ENCODE assay signal across 31 mouse cellular contexts in genomic region chr19:20566294-20566693, GRCm38 (mm10).
A peak's percentile ranks its signal among the peaks of the same experiment; 100 is the strongest.
DNase-seq lines count a peak whose midpoint lies in the region; ATAC-seq and TF ChIP-seq lines count a peak whose summit lies in the region.
"Had no signal": no experiment of that assay in that cellular context is flagged by ENCODE, and none has a peak within 500 bp of the region (broad histone marks: within the 10 kb centered on the region; RNA-seq: fewer than 3 reads in every experiment).

No protein-coding gene starts in this region.

- TF ChIP-seq POLR2A in lung, adult 2 months (IDR thresholded peaks at IDR 0.05; ENCODE audit: borderline replicate concordance, extremely low read depth, low read depth, low read length): no peak

- H3K4me1 ChIP-seq in lung, embryonic 16.5 days (replicated peaks; ENCODE audit: control insufficient read depth, insufficient read depth, low read length): no peaks in the 10 kb centered on the region
- no peaks in the 10 kb centered on the region for H3K4me1 ChIP-seq in lung, adult 2 months (ENCODE audit: control insufficient read depth, insufficient read depth, low read length)
- H3K4me1 ChIP-seq in midbrain, embryonic 16.5 days (ENCODE audit: control insufficient read depth, insufficient read depth, low read length): no peaks in the 10 kb centered on the region
- H3K4me1 ChIP-seq in midbrain, embryonic 10.5 days: no peaks in the 10 kb centered on the region
- no peaks in the 10 kb centered on the region for H3K4me1 ChIP-seq in intestine, embryonic 16.5 days (ENCODE audit: control insufficient read depth, insufficient read depth, low read length)
- H3K4me1 ChIP-seq: hindbrain, embryonic 12.5 days; limb, embryonic 10.5 days; limb, embryonic 15.5 days; liver, embryonic 13.5 days; neural tube, embryonic 15.5 days had no signal

- ATAC-seq in lung, embryonic 16.5 days (ENCODE audit: low read depth): peak; percentile 67; the same call in 1 of the 2 replicates
- 0 out of 2 replicates have a peak, but pooled peaks have one; percentile 32 for ATAC-seq in midbrain, embryonic 16.5 days
- ATAC-seq in intestine, embryonic 16.5 days: no peak
- ATAC-seq: forebrain, embryonic 14.5 days; Patski had no signal

- H3K9ac ChIP-seq in lung, embryonic 16.5 days (ENCODE audit: low read length): no peak overlapping the region
- no peak overlapping the region for H3K9ac ChIP-seq in midbrain, embryonic 16.5 days (ENCODE audit: low read depth, low read length)
- H3K9ac ChIP-seq in intestine, embryonic 16.5 days (ENCODE audit: low read depth, low read length): no peak overlapping the region
- H3K9ac ChIP-seq: hindbrain, embryonic 12.5 days; limb, embryonic 15.5 days; liver, embryonic 13.5 days; neural tube, embryonic 15.5 days had no signal

- no peak for TF ChIP-seq CTCF in lung, adult 2 months (IDR thresholded peaks at IDR 0.05; ENCODE audit: insufficient read depth, low read length)

- no peak overlapping the region for H3K27ac ChIP-seq in lung, embryonic 16.5 days (ENCODE audit: low read length)
- no peak overlapping the region for H3K27ac ChIP-seq in midbrain, embryonic 16.5 days (ENCODE audit: low read length)
- no peak overlapping the region for H3K27ac ChIP-seq in midbrain, embryonic 10.5 days (replicated peaks)
- no peak overlapping the region for H3K27ac ChIP-seq in intestine, embryonic 16.5 days (ENCODE audit: low read length)
- H3K27ac ChIP-seq: gastrocnemius, adult 2 months; hindbrain, embryonic 12.5 days; limb, embryonic 10.5 days; limb, embryonic 15.5 days; liver, embryonic 13.5 days; neural tube, embryonic 15.5 days; stomach, postnatal 0 days had no signal

- DNase-seq in embryo, embryonic 10.5 days (ENCODE audit: low spot score): peak; percentile 4
- DNase-seq in embryo, embryonic 9.5 days (ENCODE audit: extremely low spot score): no peak
- DNase-seq in lung, adult 2 months: no peak
- no peak for DNase-seq in midbrain, embryonic 10.5 days (ENCODE audit: low spot score)
- DNase-seq: adrenal gland, postnatal 25 days; cerebellum, postnatal 14 days; gastrocnemius, adult 2 months; gastrocnemius, postnatal 36 days; heart, adult 18-20 months; heart, postnatal 36 days; kidney, adult 11 months; kidney, postnatal 14 days; layer of hippocampus, adult 9-11 months; liver, embryonic 13.5 days; lung, postnatal 10 days; right cerebral cortex, adult 18-20 months; right cerebral cortex, postnatal 4 days; thymus, adult 18-20 months; thymus, postnatal 25 days had no signal

- H3K4me3 ChIP-seq in lung, embryonic 16.5 days (ENCODE audit: low read length): no peak overlapping the region
- no peak overlapping the region for H3K4me3 ChIP-seq in lung, adult 2 months (replicated peaks; ENCODE audit: extremely low read depth, low read depth, low read length)
- no peak overlapping the region for H3K4me3 ChIP-seq in midbrain, embryonic 16.5 days (ENCODE audit: low read depth, low read length)
- H3K4me3 ChIP-seq in midbrain, embryonic 10.5 days: no peak overlapping the region
- H3K4me3 ChIP-seq in intestine, embryonic 16.5 days (ENCODE audit: low read length): no peak overlapping the region
- H3K4me3 ChIP-seq: gastrocnemius, adult 2 months; hindbrain, embryonic 12.5 days; limb, embryonic 10.5 days; limb, embryonic 15.5 days; liver, embryonic 13.5 days; megakaryocyte, embryonic 14.5 days; neural tube, embryonic 15.5 days had no signal

- H3K27me3 ChIP-seq in lung, embryonic 16.5 days (ENCODE audit: control insufficient read depth, insufficient read depth, low read depth, low read length): no peaks in the 10 kb centered on the region
- H3K27me3 ChIP-seq in midbrain, embryonic 16.5 days (ENCODE audit: control insufficient read depth, insufficient read depth, low read depth, low read length): no peaks in the 10 kb centered on the region
- H3K27me3 ChIP-seq in midbrain, embryonic 10.5 days (ENCODE audit: low read depth, poor library complexity, severe bottlenecking): no peaks in the 10 kb centered on the region
- H3K27me3 ChIP-seq in intestine, embryonic 16.5 days (replicated peaks; ENCODE audit: control insufficient read depth, insufficient read depth, low read length): no peaks in the 10 kb centered on the region
- H3K27me3 ChIP-seq: hindbrain, embryonic 12.5 days; limb, embryonic 15.5 days; liver, embryonic 13.5 days; megakaryocyte, embryonic 14.5 days; neural tube, embryonic 15.5 days; Patski had no signal

- 49% methylated on average over 4 of the region's 4 CpGs for WGBS in lung, embryonic 16.5 days
- 71% methylated on average over 4 of the region's 4 CpGs for WGBS in lung, adult 2 months
- 83% methylated on average over 4 of the region's 4 CpGs for WGBS in midbrain, embryonic 16.5 days
- WGBS in midbrain, embryonic 10.5 days: 82% methylated on average over 4 of the region's 4 CpGs
- WGBS in intestine, embryonic 16.5 days: 86% methylated on average over 4 of the region's 4 CpGs

- H3K4me2 ChIP-seq in lung, embryonic 16.5 days (ENCODE audit: low read depth, low read length): no peak overlapping the region
- H3K4me2 ChIP-seq in midbrain, embryonic 16.5 days (ENCODE audit: low read length): no peak overlapping the region
- no peak overlapping the region for H3K4me2 ChIP-seq in intestine, embryonic 16.5 days (ENCODE audit: low read depth, low read length)
- H3K4me2 ChIP-seq: heart, embryonic 11.5 days; hindbrain, embryonic 12.5 days; limb, embryonic 15.5 days; liver, embryonic 13.5 days; neural tube, embryonic 15.5 days had no signal

- H3K36me3 ChIP-seq in lung, embryonic 16.5 days (ENCODE audit: control insufficient read depth, insufficient read depth, low read length): no peaks in the 10 kb centered on the region
- H3K36me3 ChIP-seq in midbrain, embryonic 16.5 days (ENCODE audit: control insufficient read depth, insufficient read depth, low read length): no peaks in the 10 kb centered on the region
- no peaks in the 10 kb centered on the region for H3K36me3 ChIP-seq in midbrain, embryonic 10.5 days
- no peaks in the 10 kb centered on the region for H3K36me3 ChIP-seq in intestine, embryonic 16.5 days (ENCODE audit: control insufficient read depth, insufficient read depth, low read length)
- H3K36me3 ChIP-seq: hindbrain, embryonic 12.5 days; limb, embryonic 10.5 days; limb, embryonic 15.5 days; liver, embryonic 13.5 days; neural tube, embryonic 15.5 days had no signal

- H3K9me3 ChIP-seq in lung, embryonic 16.5 days (ENCODE audit: control insufficient read depth, low read length): no peaks in the 10 kb centered on the region
- no peaks in the 10 kb centered on the region for H3K9me3 ChIP-seq in midbrain, embryonic 16.5 days (replicated peaks; ENCODE audit: control insufficient read depth, low read length, poor library complexity, severe bottlenecking)
- no peaks in the 10 kb centered on the region for H3K9me3 ChIP-seq in midbrain, embryonic 10.5 days (replicated peaks)
- no peaks in the 10 kb centered on the region for H3K9me3 ChIP-seq in intestine, embryonic 16.5 days (ENCODE audit: control insufficient read depth, low read length)
- H3K9me3 ChIP-seq: hindbrain, embryonic 12.5 days; limb, embryonic 10.5 days; limb, embryonic 15.5 days; liver, embryonic 13.5 days; megakaryocyte, embryonic 14.5 days; neural tube, embryonic 15.5 days had no signal
